Mouse (Mus musculus) thymus, postnatal 4 days (tissue): ENCODE measurements around the gene Xylb.

ENCODE experiments used
- DNase-seq: peaks from one replicate; pipeline ENCODE4 v3.0.0; 2021

The Xylb gene

DNA sequence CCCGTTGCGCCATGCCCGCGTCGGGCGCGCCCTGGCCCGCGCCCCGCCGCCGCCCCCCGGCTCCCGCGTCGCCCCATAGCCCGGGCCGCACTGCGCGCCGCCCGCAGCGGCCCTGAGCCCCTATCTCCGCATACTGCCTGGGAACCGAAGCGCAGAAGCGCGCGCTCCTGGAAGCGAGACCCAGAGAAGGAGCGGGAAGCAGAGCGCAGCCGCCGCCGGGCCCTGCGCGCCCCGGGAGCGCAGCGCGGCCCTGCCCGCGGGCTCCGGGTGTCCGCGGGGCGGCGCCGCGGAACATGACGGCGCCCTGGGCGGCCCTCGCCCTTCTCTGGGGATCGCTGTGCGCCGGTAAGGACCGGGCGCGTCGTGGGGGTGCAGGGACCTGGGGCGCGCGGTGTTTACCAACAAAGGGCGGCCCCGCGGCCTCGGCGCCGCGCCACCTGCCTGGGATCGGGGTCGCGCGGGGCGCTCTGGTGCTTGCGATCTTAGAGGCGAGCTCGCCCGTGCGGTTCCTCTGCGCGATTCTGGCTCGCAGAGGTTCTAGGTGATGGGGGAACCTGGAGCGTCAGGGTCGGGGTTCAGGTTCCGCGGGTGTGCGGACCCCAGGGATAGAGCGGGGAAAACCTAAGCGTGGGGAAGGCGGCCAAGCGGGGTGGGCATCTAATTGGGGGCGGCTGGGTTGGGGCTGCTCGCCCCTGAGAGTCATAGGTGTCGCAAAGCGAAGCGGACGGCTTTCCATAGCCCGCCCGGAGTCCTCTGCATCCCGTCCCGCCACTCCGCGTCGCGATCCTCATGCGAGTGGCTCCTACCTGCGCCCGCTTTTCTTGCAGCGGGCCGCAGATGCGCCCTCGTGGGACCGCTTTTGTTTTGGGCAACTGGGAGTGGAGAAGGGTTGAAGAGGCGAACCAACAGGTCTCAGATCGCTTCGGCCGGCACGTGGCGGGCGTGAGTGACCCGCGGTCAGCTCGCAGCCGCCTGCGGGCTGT lies 45.4 kb downstream of the Xylb start:
- peak; percentile 75 for DNase-seq

DNA sequence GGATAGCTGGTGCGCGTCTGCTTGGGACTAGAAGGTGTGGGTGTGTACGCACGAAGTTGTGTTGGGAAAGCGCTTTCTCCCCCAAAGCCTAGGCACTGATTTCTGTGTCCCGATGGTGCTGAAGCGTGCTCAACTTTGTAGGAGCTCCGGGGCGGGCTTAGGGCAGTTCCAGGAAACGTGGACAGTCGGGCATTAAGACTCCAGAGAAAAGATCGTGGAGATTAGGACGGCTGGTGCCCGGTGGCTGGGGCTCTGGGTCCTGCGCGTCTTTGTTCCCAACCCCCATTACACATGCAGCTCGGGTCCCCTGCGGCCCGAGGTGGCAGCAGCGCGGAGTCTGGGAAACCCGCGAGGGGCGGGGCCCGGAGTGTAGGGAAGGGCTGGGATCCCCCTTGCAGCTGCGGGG lies 46.1 kb downstream of the Xylb start:
- peak; percentile 53 for DNase-seq

DNA sequence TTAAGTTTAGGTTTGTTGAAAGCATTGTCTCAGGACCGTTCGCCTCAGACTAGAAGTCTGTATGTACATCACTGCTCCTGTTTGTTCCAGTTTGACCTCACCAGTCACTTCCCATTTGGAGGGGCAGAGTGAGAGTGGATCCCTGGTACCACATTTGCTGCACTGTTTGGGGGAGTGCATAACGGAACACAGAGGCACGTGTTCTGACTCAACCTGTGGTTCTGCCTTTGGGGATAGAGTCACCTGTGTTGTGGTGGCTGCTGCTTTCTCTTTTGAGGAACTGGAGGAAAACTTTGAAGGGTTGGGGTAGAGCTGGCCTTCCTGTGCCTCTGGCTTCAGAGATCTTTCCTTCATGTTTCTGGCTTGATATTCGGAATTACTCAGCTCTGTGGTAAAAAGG lies 46.9 kb downstream of the Xylb start:
- peak; percentile 15 for DNase-seq

DNA sequence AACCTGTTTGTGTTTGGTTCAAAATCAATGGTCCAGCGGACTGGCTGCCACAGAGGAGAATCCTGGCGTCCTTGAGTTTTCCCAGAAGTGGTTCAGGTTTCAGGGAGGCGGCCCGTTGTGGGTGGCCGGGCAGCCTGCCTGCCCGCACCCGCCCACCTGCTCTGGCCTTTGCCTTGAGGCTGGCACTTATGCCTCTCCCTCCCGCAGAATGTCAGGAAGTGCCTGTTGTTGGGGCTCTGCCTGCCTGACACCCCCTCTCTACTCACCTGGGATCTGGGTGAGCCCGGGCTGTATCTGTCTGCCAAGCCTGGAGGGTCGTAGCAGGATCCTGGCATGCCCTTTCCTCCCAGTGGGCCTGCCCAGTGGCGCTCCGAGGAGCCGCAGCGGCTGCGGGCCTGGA lies 50.7 kb downstream of the Xylb start:
- no peak for DNase-seq

DNA sequence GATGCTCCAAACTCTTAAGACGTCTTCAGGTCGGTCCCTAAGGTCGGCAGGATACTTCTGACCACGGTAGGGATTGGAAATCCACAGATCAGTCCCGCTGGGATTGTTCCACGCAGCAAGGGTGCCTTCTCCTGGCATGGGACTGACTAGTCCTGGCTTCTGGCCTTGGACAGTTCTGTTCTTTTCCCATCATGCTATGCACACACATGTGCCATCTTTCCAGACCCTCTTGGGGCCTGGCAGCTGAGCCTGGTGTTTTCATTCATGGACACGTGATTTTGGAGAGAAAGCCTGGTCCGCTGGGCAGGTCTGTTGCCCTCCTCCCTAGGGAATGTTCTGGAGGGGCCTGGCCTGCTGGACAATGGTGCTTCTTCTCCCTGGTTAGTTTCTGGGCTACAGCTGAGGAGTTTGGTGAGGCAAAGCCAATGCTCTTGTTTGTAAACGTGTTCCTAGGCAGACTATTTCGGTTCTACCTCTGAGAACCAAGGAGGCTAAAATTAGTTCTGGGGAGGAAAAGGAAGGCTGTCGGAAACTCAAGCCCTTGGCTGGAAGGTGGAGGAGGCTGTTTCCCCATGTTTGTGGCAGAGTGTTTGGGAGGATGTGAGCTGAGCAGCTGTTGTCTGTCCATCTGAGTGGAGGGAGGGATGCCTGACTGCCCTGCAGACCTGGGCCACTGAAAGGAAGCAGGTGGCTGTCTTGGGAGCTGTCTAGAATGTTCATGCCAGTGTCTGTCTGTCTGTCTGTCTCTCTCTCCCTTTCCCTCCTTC lies 51.9 kb downstream of the Xylb start:
- DNase-seq = no peak

DNA sequence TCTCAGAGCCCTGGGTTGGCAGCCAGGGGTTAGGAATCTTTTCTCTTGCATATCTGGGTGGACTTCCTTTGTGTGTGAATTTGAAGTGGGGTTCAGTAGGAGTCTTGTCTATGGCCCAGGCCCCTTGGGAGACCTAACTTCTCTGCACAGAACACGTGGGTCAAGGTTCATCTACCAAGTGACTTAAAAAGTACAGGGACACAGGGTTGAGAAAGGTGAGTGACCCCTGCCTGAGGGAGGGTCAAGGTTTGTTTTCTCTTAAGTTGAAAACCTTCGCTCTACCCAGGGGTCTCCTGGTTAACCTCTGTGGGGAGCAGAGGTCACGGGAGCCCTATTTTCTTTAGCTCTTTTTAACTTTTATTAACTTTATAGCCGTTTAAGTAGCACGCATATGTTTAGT lies 52.7 kb downstream of the Xylb start:
- no peak for DNase-seq

DNA sequence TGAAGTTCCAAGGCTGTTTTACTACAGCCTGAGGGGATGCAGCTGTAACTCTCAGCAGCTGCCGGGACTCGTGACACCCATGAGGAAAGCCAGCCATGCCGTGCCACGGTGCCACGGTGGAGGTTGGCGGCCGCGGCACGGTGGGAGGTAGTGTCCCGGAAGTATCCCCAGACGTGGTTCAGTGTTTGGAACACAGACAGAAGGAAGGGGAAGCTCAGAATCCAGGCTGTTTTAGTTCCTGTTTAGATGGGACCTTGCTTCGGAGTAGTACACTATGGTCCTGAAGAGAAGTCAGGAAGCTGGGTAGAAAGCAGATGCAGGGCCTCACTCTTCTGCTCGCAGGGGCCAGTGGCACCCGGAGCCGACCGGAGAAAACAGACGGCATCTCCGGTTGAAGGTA lies 60.8 kb downstream of the Xylb start:
- no peak for DNase-seq

DNA sequence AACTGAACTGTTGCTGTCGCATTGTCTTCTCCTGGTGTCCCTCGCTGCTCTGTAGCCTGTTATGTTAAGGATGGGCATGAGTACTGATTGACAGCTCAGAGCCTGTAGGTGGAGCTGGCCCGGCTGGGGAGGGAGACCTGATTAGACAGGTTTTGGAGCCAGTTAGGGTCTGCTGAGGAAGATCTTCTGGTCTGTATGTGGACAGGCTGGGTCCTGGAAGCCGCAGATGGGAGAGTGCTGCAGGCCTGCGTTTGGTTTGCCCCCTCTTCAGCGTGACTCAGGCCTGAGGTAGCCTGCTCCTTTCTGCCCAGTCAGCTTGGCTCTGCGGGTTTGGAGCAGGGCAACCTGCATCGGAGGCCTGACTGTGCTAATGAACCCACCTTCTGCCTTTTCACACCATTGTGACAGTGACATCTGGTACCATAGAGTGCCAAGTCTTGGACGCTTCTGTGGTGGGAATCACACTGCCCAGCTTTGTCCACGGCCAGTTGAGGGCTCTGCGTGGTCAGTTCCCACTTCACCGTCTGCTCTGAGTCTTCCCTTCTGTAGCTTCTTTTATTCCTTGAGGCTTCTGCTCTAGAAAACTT lies 62.8 kb downstream of the Xylb start:
- no peak for DNase-seq

DNA sequence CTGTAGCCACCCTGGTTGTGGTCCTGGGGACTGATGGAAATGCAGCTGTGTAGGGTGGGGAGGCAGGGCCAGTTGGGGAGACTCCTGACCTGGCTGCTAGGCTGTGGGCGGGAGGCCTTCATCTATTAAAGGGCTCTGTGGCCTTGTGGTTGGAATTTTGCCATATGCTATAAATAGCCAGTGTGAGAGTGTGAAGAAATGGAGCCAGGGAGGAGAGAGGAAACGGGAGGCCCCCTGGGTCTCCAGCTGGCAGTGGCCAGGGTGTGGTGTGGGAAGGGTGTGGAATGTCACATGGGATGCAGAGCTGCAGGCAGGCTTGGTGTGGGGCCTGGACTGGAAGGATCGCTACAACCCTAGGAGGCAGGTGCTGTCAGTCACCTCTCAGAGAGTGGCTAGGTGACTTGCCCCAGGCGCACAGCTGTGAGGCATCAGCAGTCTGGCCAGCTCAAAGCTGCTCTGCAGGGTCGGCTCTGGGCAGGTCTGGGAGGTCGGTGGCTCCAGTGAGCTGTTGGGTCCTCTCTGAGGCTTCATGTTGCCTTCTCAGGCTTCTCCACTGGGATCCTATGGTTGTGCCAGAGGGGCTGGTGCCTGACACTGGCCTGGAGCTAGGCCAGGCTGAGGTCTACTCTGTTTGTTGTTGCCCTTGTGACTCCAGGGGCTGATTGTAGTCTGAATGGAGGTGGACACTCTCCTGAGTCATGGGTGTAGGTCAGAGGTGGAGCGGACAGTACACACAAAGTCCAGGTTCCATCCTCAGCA lies 68.2 kb downstream of the Xylb start:
- no peak for DNase-seq

DNA sequence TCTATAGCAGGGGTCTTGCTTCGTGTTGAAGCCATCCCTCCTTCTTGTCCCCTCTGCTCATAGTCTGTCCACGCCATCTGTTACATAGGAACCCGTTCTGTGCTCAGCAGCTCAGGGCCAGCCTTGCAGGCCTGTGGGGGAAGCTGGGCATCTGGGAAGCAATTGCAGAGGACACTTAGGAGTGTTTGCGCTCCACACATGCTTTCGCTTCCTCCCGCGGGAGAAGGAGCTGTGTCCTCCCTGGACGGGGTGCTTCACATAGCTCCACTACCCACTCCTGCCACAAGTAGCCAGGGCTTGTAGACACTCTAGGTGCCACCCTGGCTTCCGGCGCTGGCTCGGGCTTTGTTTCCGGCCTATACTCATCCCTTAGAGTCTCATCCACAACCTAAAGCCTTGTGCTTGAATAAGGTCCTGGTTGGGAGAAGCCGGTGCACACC lies 68.8 kb downstream of the Xylb start:
- DNase-seq = no peak

DNA sequence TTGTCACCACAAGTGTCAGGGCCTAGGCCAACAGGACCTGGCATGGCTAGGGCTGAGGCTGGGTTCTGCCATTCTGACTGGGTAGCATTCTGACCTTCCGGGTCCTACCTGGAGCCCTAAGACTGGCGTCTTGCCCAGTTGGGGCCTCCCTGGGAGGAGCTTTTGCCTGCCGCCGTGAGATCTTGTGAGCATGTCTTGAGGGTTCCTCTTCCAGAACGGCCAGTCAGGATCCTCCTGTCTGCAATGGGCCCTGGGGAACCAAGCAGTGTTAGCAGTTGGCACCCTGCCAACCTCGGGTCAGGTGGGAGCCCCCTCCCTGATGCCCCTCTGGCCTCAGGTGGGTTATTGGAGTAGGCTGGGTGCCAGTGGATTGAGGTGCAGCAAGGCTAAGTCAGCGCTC lies 69.3 kb downstream of the Xylb start:
- DNase-seq = no peak

DNA sequence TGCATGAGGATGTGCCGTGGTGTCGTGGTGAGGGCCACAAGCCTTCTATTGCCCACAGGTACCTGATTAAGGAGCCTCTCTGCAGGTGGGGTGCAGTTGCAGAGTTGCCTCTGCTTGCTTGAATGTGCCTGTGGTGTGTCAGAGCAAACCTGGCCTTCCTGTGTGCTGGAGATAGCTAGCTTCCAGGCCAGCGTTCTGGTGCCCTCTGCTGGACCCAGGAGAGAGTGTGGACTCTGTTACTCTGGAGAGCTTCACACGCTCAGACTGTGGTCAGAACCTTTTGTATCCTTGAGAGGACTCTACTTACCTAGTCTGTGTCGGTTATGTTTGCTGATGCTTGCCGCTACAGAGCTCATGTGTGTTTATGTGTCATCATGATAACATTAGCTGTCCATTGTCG lies 73.1 kb downstream of the Xylb start:
- peak; percentile 83 for DNase-seq

DNA sequence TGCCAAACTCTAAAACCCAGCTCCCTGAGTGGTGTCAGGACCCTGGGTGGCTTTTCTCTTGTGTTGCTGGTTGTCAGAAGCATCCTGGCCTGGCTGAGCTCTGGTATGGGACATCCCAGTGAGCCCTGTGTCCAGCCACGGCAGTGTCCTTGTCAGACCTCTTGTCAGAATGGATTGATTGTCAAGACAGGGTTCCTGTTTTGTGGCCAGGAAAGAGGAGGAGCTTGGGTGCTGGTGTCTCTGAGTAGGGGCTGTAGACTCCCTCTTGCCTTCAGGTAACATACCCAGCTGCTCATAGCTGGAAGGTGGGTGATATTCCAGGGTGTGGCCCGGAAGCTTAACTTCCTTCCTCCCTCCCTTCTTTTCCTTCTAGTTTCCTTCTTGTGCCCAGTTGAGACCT lies 78.7 kb downstream of the Xylb start:
- no peak for DNase-seq

DNA sequence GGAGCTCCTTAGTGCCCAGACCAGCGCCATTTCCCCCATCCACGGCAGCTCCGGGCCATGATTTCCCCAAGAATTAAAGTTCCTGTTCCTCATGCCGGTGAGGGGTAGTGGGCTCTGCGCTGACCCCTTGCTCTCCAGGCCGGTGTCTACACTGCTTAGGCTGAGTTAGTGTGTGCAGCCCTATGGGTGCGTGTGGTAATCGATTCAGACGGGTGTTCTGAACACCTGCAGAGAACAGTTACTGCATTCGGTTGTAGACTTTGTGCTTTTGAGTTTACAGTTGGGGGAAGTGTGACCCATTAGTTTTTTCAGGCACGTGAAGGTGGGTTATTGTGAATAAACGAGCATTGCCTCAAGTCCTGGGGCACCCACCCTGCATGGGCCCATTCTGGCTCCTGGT lies 80.9 kb downstream of the Xylb start:
- no peak for DNase-seq

DNA sequence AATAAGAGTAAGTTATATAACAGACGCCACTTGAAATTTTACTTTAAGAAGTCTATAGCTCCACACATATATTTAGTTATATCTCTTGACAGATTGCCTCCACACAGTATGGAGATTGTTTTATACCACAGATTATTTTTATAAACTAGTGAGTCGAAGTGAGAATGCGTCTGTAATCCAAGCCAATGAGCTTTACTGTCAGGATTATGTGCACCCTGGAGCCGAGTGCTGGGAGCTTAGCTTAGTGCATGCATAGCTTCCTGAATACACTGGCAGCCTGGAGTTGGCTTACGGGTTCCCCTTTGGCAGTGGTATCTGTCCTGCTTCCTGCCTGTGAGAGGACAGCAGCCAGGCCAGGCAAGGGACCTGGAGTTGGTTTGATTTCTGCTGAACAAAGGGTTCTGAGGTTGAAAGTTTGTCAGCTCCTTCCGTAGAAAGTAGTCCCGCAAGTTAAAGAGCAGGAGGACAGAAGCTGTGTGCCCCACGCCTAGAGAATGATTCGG lies 81.4 kb downstream of the Xylb start:
- DNase-seq = no peak
